Mouse (Mus musculus) liver, adult 2 months (tissue): ENCODE measurements around the gene Bmp8a.

Experiments used
- CTCF ChIP-seq: fragments of 200-500 bp; IDR thresholded peaks from 2 replicates; pipeline ENCODE4 v1.5.1; 2011; ENCODE audit warnings: low read depth, low read length, control low read depth
- POLR2A ChIP-seq: fragments of 200-500 bp; IDR thresholded peaks from 2 replicates; pipeline ENCODE4 v1.6.1; 2011; ENCODE audit warnings: low read length, control low read depth; ENCODE audit not compliant: insufficient read depth; ENCODE audit errors: extremely low read depth

DNA sequence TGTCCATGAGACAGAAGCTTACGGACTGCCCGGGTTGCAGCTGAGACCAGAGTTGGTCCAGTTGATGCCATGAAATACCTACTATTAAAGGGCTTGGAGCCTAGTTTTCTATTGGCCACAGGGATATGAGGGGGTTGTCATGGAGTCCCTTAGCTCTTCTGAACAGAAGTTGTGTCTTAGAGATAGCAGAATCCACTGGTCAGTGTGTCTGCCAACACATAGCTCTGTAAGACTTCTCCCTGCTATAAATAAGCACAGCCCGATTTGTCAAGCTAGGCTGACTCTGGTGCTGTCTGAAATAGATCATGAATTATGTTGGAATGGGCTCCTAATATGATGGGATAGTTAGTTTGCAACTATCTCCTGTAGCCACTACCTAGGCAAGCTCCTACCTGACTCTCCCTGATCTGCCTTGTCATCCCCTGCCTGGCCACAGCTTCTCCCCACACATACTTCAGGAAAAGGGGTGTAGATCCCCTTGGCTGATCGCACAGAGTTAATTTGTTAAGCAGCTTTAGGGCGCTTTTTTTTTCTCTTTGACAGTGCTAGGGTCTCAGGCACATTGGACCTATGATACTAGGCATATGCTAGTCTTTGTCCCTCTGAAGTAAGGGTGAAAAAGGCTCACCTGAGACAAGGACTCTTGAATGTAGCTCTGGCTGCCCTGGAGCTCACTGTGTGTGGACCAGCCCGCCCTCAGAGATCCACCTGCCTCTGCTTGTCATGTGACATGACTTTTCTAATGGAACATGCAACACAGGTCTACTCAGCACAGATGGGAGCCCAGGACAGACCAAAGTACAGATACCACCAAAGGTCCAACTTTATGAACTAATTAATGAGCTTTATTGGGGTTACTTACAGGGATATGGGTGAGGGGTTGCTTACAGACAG, 58.1 kb downstream of the Bmp8a start:
- TF ChIP-seq CTCF, result no peak
- TF ChIP-seq POLR2A, result no peak
